25 mouse cellular contexts compared by ENCODE assay signal in genomic region chr1:134044805-134045204, GRCm38 (mm10). TPM values are rescaled to one million over a fixed set of nuclear protein-coding genes. Genes with fewer than 3 reads are reported as not detected.
"Had no signal": no experiment of that assay in that cellular context is flagged by ENCODE, and none has a peak within 500 bp of the region (broad histone marks: within the 10 kb centered on the region; RNA-seq: fewer than 3 reads in every experiment).

No protein-coding gene starts in this region.

- DNase-seq: gastrocnemius, postnatal 14 days; gastrocnemius, postnatal 36 days; heart, adult 2 months; heart, postnatal 4 days; kidney, adult 18-20 months; kidney, adult 8-10 months; kidney, postnatal 10 days; kidney, postnatal 25 days; kidney, postnatal 4 days; liver; liver, embryonic 13.5 days had no signal

- H3K9ac ChIP-seq: heart, embryonic 13.5 days; heart, embryonic 15.5 days; hindbrain, embryonic 12.5 days; hindbrain, embryonic 14.5 days; intestine, embryonic 15.5 days; liver, embryonic 13.5 days had no signal

- H3K27me3 ChIP-seq: heart, embryonic 15.5 days; hindbrain, embryonic 12.5 days; intestine, embryonic 15.5 days had no signal

- H3K4me3 ChIP-seq: heart, adult 2 months; heart, embryonic 13.5 days; heart, embryonic 15.5 days; hindbrain, embryonic 10.5 days; hindbrain, embryonic 12.5 days; intestine, embryonic 15.5 days; layer of hippocampus, adult 2 months; left cerebral cortex, adult 2 months; liver, embryonic 13.5 days had no signal

- H3K4me2 ChIP-seq: heart, embryonic 11.5 days; heart, embryonic 13.5 days; heart, embryonic 15.5 days; hindbrain, embryonic 12.5 days; hindbrain, embryonic 14.5 days; intestine, embryonic 15.5 days; liver, embryonic 11.5 days; liver, embryonic 13.5 days had no signal

- H3K27ac ChIP-seq: heart, adult 2 months; heart, embryonic 13.5 days; heart, embryonic 15.5 days; hindbrain, embryonic 10.5 days; hindbrain, embryonic 12.5 days; hindbrain, embryonic 14.5 days; intestine, embryonic 15.5 days; left cerebral cortex, adult 2 months; liver, embryonic 13.5 days had no signal

- H3K9me3 ChIP-seq: heart, embryonic 13.5 days; heart, embryonic 15.5 days; hindbrain, embryonic 10.5 days; hindbrain, embryonic 12.5 days; intestine, embryonic 15.5 days; liver, embryonic 13.5 days had no signal

- H3K36me3 ChIP-seq: heart, embryonic 15.5 days; hindbrain, embryonic 10.5 days; hindbrain, embryonic 12.5 days; intestine, embryonic 15.5 days; liver, embryonic 13.5 days had no signal

- ATAC-seq: hindbrain, embryonic 16.5 days; inflammation-experienced regulatory T-cells, adult 6 months; intestine, embryonic 15.5 days; intestine, postnatal 0 days had no signal

- H3K4me1 ChIP-seq: intestine, embryonic 15.5 days had no signal

RNA-seq across cellular contexts. Expression of gene Fmod, which starts 7.8 kb away (rescaled TPM):
- total RNA-seq: granulocyte monocyte progenitor cell, adult 5-6 weeks had no signal
- polyA plus RNA-seq: inflammation-experienced regulatory T-cells, adult 6 months had no signal
